Mouse (Mus musculus): ENCODE measurements around the gene Blm. TPM values are rescaled to one million over a fixed set of nuclear protein-coding genes. Genes with fewer than 3 reads are reported as not detected.
A peak's percentile ranks its signal among the peaks of the same experiment; 100 is the strongest.

Gene Blm
- total and polyA plus RNA-seq, 3 experiments, result 24.1 to 56.2 (median 36.4) TPM

GRCm38 (mm10) chr7:80556166-80556565, 21.2 kb upstream of the Blm start:
- no peak for TF ChIP-seq GABPA (IDR thresholded peaks at IDR 0.05; ENCODE audit: insufficient replicate concordance, low read depth, low read length)
- TF ChIP-seq JUN (IDR thresholded peaks at IDR 0.05; ENCODE audit: insufficient read depth, low read depth, low read length), result no peak
- TF ChIP-seq ETS1 (conservative IDR thresholded peaks at IDR 0.05; ENCODE audit: low read depth, low read length), result no peak
- no peak for TF ChIP-seq ZMIZ1 (IDR thresholded peaks at IDR 0.05; ENCODE audit: low read depth, low read length)
- TF ChIP-seq BHLHE40 (IDR thresholded peaks at IDR 0.05; ENCODE audit: low read depth, low read length), result no peak
- no peak for TF ChIP-seq UBTF (IDR thresholded peaks at IDR 0.05; ENCODE audit: low read depth, low read length)
- no peak for TF ChIP-seq CHD1 (IDR thresholded peaks at IDR 0.05; ENCODE audit: low read depth, low read length)
- TF ChIP-seq ZNF384 (IDR thresholded peaks at IDR 0.05; ENCODE audit: low read depth, low read length), result no peak
- no peak for TF ChIP-seq MAZ (IDR thresholded peaks at IDR 0.05; ENCODE audit: low read depth, low read length)
- TF ChIP-seq E2F4 (IDR thresholded peaks at IDR 0.05; ENCODE audit: insufficient replicate concordance, low read depth, low read length), result no peak
- TF ChIP-seq POLR2AphosphoS2 (IDR thresholded peaks at IDR 0.05; ENCODE audit: low read depth, low read length), result no peak
- no peak for TF ChIP-seq SIN3A (IDR thresholded peaks at IDR 0.05; ENCODE audit: low read length)
- TF ChIP-seq PAX5 (IDR thresholded peaks at IDR 0.05; ENCODE audit: low read length), result no peak
- TF ChIP-seq MEF2A (IDR thresholded peaks at IDR 0.05; ENCODE audit: borderline replicate concordance, low read depth, low read length), result no peak
- no peak for TF ChIP-seq USF1 (IDR thresholded peaks at IDR 0.05; ENCODE audit: low read depth, low read length)
- TF ChIP-seq MYC (IDR thresholded peaks at IDR 0.05; ENCODE audit: low read depth, low read length), result no peak
- TF ChIP-seq CTCF (conservative IDR thresholded peaks at IDR 0.05 in 1 of 2, IDR thresholded peaks at IDR 0.05 in 1 of 2; ENCODE audit: low read depth in 2 of 2, low read length in 2 of 2), result no peak
- TF ChIP-seq USF2 (conservative IDR thresholded peaks at IDR 0.05; ENCODE audit: low read depth, low read length), result no peak
- no peak for TF ChIP-seq ZC3H11A (IDR thresholded peaks at IDR 0.05; ENCODE audit: low read depth, low read length)
- TF ChIP-seq MXI1 (IDR thresholded peaks at IDR 0.05; ENCODE audit: low read depth, low read length), result no peak
- Histone ChIP-seq H3K36me3 (replicated peaks in 1 of 2; ENCODE audit: control insufficient read depth in 1 of 2, insufficient read depth in 1 of 2, low read length in 1 of 2) (no peaks in the 10 kb centered on the region), H3K4me1 (ENCODE audit: control insufficient read depth in 1 of 2, insufficient read depth in 2 of 2) (peaks cover 10 to 13% of the 10 kb centered on the region in 2 experiments; a peak in 3 of 4 replicates), H3K9ac (ENCODE audit: insufficient read depth, low read depth) (no peak overlapping the region), H3K9me3 (replicated peaks; ENCODE audit: low read length) (peaks cover 2% of the 10 kb centered on the region), H3K4me3 (replicated peaks in 1 of 3; ENCODE audit: low read depth in 2 of 3, low read length in 2 of 3, poor library complexity in 1 of 3) (no peak overlapping the region), H3K27me3 (replicated peaks) (no peaks in the 10 kb centered on the region), H3K4me2 (ENCODE audit: insufficient read depth, low read depth, poor library complexity, severe bottlenecking) (no peak overlapping the region), H3K79me2 (replicated peaks; ENCODE audit: control insufficient read depth, extremely low read depth, insufficient read depth, poor library complexity, severe bottlenecking) (no peaks in the 10 kb centered on the region), H3K27ac (ENCODE audit: insufficient read depth, low read depth) (no peak overlapping the region)
- no peak for DNase-seq (ENCODE audit: extremely low read depth)
- dilution Hi-C loops (cut with MboI; ENCODE audit: extremely low pct_ligation_motif_present, extremely low pct_unique_long_range_greater_than_20kb, low sequenced_read_pairs), result loop anchor here (25.0 kb wide), 1 partner anchor 169 kb away; the partner anchor contains the start of gene Fes
- in situ Hi-C loops (cut with MboI; ENCODE audit: low pct_ligation_motif_present, low pct_unique_long_range_greater_than_20kb, low sequenced_read_pairs), result no loop called here

- Histone ChIP-seq H3K4me1 (ENCODE audit: control insufficient read depth in 1 of 2, insufficient read depth in 2 of 2) (peaks cover 10 to 13% of the 10 kb centered on the region in 2 experiments; a peak in 3 of 4 replicates), H3K4me2 (ENCODE audit: insufficient read depth, low read depth, poor library complexity, severe bottlenecking) (peak overlapping the region; percentile 18; the same call in 1 of the 2 replicates), H3K9ac (ENCODE audit: insufficient read depth, low read depth) (no peak overlapping the region), H3K27me3 (replicated peaks) (no peaks in the 10 kb centered on the region), H3K4me3 (replicated peaks in 1 of 3; ENCODE audit: low read depth in 2 of 3, low read length in 2 of 3, poor library complexity in 1 of 3) (no peak overlapping the region), H3K27ac (ENCODE audit: insufficient read depth, low read depth) (no peak overlapping the region), H3K36me3 (replicated peaks in 1 of 2; ENCODE audit: control insufficient read depth in 1 of 2, insufficient read depth in 1 of 2, low read length in 1 of 2) (no peaks in the 10 kb centered on the region), H3K9me3 (replicated peaks; ENCODE audit: low read length) (no peaks in the 10 kb centered on the region), H3K79me2 (replicated peaks; ENCODE audit: control insufficient read depth, extremely low read depth, insufficient read depth, poor library complexity, severe bottlenecking) (no peaks in the 10 kb centered on the region)
- in situ Hi-C loops (cut with MboI; ENCODE audit: low pct_ligation_motif_present, low pct_unique_long_range_greater_than_20kb, low sequenced_read_pairs), result no loop called here
- peak; percentile 43; the same call in 1 of the 2 replicates for TF ChIP-seq SMC3 (IDR thresholded peaks at IDR 0.05; ENCODE audit: low read depth, low read length)
- TF ChIP-seq RAD21 (IDR thresholded peaks at IDR 0.05; ENCODE audit: low read depth, low read length), result peak; percentile 30; the same call in 1 of the 2 replicates
- peak in 1 of 2 experiments; percentile 47; a peak in 2 of 4 replicates for TF ChIP-seq CTCF (conservative IDR thresholded peaks at IDR 0.05 in 1 of 2, IDR thresholded peaks at IDR 0.05 in 1 of 2; ENCODE audit: low read depth in 2 of 2, low read length in 2 of 2)
- TF ChIP-seq MXI1 (IDR thresholded peaks at IDR 0.05; ENCODE audit: low read depth, low read length), result no peak
- dilution Hi-C loops (cut with MboI; ENCODE audit: extremely low pct_ligation_motif_present, extremely low pct_unique_long_range_greater_than_20kb, low sequenced_read_pairs), result loop anchor here (25.0 kb wide), 1 partner anchor 168 kb away; the partner anchor contains the start of gene Fes
- no peak for DNase-seq (ENCODE audit: extremely low read depth)
These were observed 20.2 kb upstream of the Blm start for GRCm38 (mm10) chr7:80555146-80555545.

Data from CH12.LX (cell line).